Mouse (Mus musculus) hindbrain, embryonic 13.5 days (tissue): ENCODE measurements around the gene Gpx2. TPM values are rescaled to one million over a fixed set of nuclear protein-coding genes. Genes with fewer than 3 reads are reported as not detected.
"Not testable (repeated sequence)": the region's sequence is repeated elsewhere in the genome, so short reads cannot be mapped to it uniquely, and the experiment has no call there.

Source experiments
- ATAC-seq: fragments of 200-750 bp; cut with Nextera tagmentation; 2 replicates; pipeline ENCODE4 v1.8.0; 2017; ENCODE audit warnings: moderate TSS enrichment; ENCODE audit not compliant: low FRiP score
- H3K27ac ChIP-seq: fragments of 300-500 bp; sonication (generic); 2 replicates; pipeline ENCODE4 v1.5.1; 2015; ENCODE audit warnings: inconsistent platforms, mild to moderate bottlenecking, moderate library complexity
- H3K27me3 ChIP-seq: fragments of 300-500 bp; sonication (generic); 2 replicates; pipeline ENCODE4 v1.6.1; 2015; ENCODE audit warnings: mild to moderate bottlenecking, inconsistent platforms
- H3K36me3 ChIP-seq: fragments of 300-500 bp; sonication (generic); 2 replicates; pipeline ENCODE4 v1.6.1; 2015; ENCODE audit warnings: mild to moderate bottlenecking, inconsistent platforms
- H3K4me1 ChIP-seq: fragments of 300-500 bp; sonication (generic); replicated peaks from 2 replicates; pipeline ENCODE4 v1.6.1; 2015; ENCODE audit warnings: inconsistent platforms
- H3K4me2 ChIP-seq: fragments of 300-500 bp; sonication (generic); 2 replicates; pipeline ENCODE4 v1.6.1; 2015; ENCODE audit warnings: inconsistent platforms, mild to moderate bottlenecking, moderate library complexity
- H3K4me3 ChIP-seq: fragments of 300-500 bp; sonication (generic); 2 replicates; pipeline ENCODE4 v1.5.1; 2015; ENCODE audit warnings: mild to moderate bottlenecking, inconsistent platforms
- H3K9ac ChIP-seq: fragments of 300-500 bp; sonication (generic); 2 replicates; pipeline ENCODE4 v1.6.1; 2015; ENCODE audit warnings: mild to moderate bottlenecking, inconsistent platforms
- H3K9me3 ChIP-seq: fragments of 300-500 bp; sonication (generic); 2 replicates; pipeline ENCODE4 v1.6.1; 2016; ENCODE audit warnings: inconsistent platforms
- WGBS: fragments of 180-500 bp; shearing (Covaris S2); methylation state at CpG from one replicate; pipeline ENCODE4 v1.1.7; 2015; 5-methylcytosine and 5-hydroxymethylcytosine counted together
- polyA plus RNA-seq: library from polyadenylated mRNA; unstranded; fragments of >200 nt; fragmentation: Nextera tagmentation; extraction: Ambion mirVana; gene quantifications from 2 replicates; pipeline ENCODE4 v1.2.1, GENCODE M21; 2015

Gene Gpx2
- polyA plus RNA-seq, 1 experiment from 2014 or later = not detected

DNA sequence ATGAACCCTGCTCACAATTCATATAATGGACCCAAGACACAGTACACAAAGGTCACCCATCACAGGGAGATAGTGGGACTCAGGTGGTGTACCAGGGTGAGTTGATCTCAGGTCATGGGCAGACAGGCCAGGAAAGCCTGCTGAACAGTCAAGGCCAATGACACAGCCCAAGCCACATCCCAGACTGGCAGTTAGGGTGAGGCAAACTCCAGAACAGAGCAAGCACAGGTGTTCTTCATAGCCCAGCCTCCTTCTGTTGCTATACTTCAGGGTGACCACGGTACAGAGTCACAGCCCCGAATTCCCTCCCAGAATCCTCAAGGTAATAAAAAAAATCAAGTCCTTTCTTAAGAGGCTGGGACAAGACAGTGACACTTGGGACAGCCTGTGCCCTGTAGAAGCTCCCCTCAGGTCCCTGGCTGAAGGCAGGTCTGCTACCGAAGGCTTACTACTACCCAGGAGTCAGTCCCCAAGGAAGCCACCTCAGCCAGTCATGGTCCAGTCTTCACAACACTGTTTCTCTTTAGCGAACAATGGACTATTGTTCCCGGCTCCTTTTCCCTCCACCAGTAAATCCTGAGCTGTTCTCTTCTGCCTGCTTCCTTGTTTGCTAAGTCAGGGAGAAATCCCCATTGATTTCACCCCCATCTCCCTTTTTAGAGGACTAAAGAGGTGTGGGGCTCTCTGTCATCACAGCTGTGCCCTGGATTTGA is 2.8 kb upstream of the Gpx2 start:
- 64% methylated on average over 5 of the region's 5 CpGs for WGBS
- peaks cover 18% of the 10 kb centered on the region for H3K36me3 ChIP-seq
- no peak overlapping the region for H3K4me2 ChIP-seq
- ATAC-seq = no peak
- H3K9me3 ChIP-seq = no peaks in the 10 kb centered on the region
- H3K27me3 ChIP-seq = no peaks in the 10 kb centered on the region
- H3K9ac ChIP-seq = no peak overlapping the region
- no peaks in the 10 kb centered on the region for H3K4me1 ChIP-seq
- no peak overlapping the region for H3K4me3 ChIP-seq
- H3K27ac ChIP-seq = no peak overlapping the region

- Histone ChIP-seq H3K4me1 (no peaks in the 10 kb centered on the region), H3K27ac (no peak overlapping the region), H3K36me3 (peaks cover 11% of the 10 kb centered on the region; the same call in 1 of the 2 replicates), H3K4me2 (no peak overlapping the region), H3K9me3 (no peaks in the 10 kb centered on the region), H3K9ac (no peak overlapping the region), H3K4me3 (no peak overlapping the region), H3K27me3 (no peaks in the 10 kb centered on the region)
- WGBS = 93% methylated on average over 7 of the region's 7 CpGs
- no peak for ATAC-seq
Measured at GRCm38 (mm10) chr12:76796938-76797539, 1.7 kb upstream of the Gpx2 start.

GRCm38 (mm10) chr12:76792540-76792939 is 2.8 kb downstream of the Gpx2 start:
- H3K9me3 ChIP-seq, H3K4me3 ChIP-seq, H3K4me1 ChIP-seq, H3K27me3 ChIP-seq, ATAC-seq, H3K9ac ChIP-seq, H3K27ac ChIP-seq, H3K4me2 ChIP-seq, H3K36me3 ChIP-seq: not testable (repeated sequence)
- 57% methylated on average over 14 of the region's 14 CpGs for WGBS

DNA sequence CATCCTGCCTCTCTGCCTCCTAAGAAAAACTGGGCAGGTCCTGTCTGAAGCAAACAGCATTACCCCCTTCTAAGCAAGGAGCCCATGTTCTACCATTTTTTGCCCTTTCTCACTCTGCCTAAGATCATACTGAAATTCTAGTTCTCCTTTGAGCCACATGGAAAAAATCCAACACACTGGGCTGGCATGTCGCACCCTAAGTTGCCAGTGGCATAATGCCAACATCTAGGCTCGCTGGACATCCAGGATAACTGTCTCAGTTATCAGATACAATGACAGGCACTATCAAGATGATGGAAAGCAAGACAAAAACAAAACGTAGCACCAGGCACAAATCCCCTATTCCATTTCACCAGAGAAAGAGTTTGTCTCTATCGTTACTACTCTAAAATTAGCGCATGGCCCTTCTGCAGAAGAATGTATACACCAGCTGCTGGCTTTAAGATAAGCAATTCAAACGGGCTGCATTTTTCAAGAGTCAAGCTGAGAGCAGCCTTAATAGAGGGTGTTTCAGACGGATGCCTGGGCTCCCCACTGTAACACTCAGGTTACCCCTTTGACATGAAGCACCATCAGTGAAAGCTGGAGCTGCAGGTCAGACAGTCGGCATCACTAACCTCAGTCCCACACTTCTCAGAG is 4.8 kb downstream of the Gpx2 start:
- Histone ChIP-seq H3K27ac (no peak overlapping the region), H3K36me3 (no peaks in the 10 kb centered on the region), H3K9ac (no peak overlapping the region), H3K27me3 (no peaks in the 10 kb centered on the region), H3K9me3 (no peaks in the 10 kb centered on the region), H3K4me3 (no peak overlapping the region), H3K4me2 (no peak overlapping the region), H3K4me1 (no peaks in the 10 kb centered on the region)
- no peak for ATAC-seq
- 62% methylated on average over 8 of the region's 8 CpGs for WGBS

GRCm38 (mm10) chr12:76784056-76784619 is 11.2 kb downstream of the Gpx2 start:
- 70% methylated on average over 10 of the region's 10 CpGs for WGBS
- Histone ChIP-seq H3K4me1 (0 out of 2 replicates have a peak, but pooled peaks cover 9% of the 10 kb centered on the region), H3K4me2 (no peak overlapping the region), H3K36me3 (peaks cover 2% of the 10 kb centered on the region; the same call in 1 of the 2 replicates), H3K27me3 (no peaks in the 10 kb centered on the region), H3K27ac (no peak overlapping the region), H3K9ac (no peak overlapping the region), H3K9me3 (no peaks in the 10 kb centered on the region), H3K4me3 (no peak overlapping the region)
- no peak for ATAC-seq

DNA sequence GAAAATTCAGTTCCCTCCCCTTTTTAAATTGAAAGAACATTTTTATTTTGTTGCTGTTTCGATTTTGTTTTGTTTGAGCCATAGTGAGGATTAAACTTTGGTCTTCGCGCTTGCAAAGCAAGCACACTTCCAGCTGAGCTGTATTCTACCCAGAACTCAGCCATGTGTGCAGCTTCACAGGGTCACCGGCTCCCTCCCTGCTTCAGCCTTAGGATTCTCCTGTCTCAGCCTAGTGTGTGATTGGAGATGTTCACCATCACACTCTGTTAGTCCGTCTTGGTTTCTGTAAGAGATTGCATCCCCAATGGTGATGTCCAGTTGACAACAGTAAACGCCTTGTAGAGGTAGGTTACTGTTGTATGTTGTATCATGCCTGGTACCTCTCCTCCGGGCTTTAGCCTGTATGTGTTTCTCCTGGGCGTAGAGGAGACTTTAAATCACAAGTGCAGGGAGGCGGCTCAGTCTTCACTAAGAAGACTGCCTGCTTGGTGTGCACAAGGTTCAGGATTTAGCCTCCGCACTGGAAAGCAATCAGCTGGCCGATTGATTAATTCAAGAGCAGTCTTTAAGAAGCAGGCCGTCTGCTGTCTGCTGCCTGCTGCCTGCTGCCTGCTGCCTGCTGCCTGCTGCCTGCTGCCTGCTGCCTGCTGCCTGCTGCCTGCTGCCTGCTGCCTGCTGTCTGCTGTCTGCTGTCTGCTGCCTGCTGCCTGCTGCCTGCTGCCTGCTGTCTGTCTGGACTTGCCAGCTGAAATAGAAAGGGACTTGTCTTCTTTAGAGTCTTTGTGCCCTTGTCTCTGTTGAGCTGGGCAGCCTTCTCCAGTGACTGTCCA is 14.5 kb downstream of the Gpx2 start:
- H3K4me2 ChIP-seq = no peak overlapping the region
- H3K27ac ChIP-seq = 0 out of 2 replicates have a peak overlapping the region, but pooled peaks have one; percentile 14
- H3K9me3 ChIP-seq = no peaks in the 10 kb centered on the region
- WGBS = 65% methylated on average over 12 of the region's 12 CpGs
- H3K27me3 ChIP-seq = no peaks in the 10 kb centered on the region
- H3K36me3 ChIP-seq = peaks cover 10% of the 10 kb centered on the region
- H3K4me3 ChIP-seq = no peak overlapping the region
- no peak for ATAC-seq
- 0 out of 2 replicates have a peak, but pooled peaks cover 9% of the 10 kb centered on the region for H3K4me1 ChIP-seq
- H3K9ac ChIP-seq = no peak overlapping the region

DNA sequence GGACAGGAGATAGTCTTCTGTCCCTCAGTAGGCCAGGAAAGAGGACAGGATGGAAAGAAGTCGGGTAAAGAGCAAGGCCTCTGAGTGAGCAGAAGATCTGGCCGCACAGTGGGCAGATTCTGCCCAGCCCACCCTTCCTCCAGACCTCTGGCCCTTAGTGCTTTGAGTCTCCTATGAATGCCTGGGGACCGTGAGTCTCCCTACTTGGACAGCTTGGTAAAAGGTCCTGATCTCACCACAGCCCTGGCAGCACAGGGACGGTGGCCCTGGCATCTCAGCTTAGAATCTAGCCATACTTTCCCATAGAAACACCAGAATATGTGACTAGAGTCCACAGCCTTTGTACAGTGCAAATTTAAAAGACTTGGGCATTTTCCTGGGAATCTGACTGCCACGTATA is 15.4 kb downstream of the Gpx2 start:
- Histone ChIP-seq H3K36me3 (peaks cover 10% of the 10 kb centered on the region), H3K9ac (no peak overlapping the region), H3K9me3 (no peaks in the 10 kb centered on the region), H3K4me3 (no peak overlapping the region), H3K27me3 (no peaks in the 10 kb centered on the region), H3K4me1 (0 out of 2 replicates have a peak, but pooled peaks cover 9% of the 10 kb centered on the region), H3K27ac (no peak overlapping the region), H3K4me2 (no peak overlapping the region)
- WGBS = 77% methylated on average over 5 of the region's 5 CpGs
- ATAC-seq = no peak

DNA sequence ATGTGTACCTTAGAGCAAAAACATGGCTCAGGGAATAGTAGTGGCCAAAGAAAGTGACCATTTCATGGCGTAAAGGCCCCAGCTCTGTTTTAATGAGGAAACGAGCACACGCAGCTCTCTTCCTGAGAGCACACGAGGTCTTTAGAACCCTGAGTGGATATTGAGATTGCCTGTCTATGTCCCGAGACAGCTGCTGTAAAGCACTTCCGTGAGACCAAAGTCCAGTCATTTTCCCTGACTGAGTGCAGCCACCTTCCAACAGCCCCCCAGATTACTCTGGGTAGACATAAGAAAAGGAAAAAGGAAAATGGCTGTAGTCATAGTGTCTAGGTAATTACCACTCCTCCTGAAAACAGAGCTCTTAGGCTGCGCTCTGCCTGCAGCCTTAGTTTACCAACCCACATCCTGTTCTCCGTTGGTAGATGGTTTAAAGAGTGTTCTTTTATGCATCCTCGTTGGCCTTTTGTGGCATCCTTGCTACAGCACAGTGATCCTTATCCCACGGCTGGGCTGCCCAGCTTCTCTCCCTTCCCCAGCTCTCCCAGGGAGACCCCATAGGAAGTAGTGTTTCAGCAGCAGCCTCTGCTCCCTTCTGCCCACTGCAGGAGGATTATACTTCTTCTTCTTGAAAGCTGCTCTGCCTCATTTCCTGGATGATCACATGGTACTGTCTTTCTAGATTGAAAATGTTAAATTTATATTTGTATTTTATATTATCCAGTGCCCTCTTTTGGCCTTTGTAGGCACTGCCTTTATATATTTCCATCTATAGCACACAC is 16.9 kb downstream of the Gpx2 start:
- 87% methylated on average over 10 of the region's 10 CpGs for WGBS

DNA sequence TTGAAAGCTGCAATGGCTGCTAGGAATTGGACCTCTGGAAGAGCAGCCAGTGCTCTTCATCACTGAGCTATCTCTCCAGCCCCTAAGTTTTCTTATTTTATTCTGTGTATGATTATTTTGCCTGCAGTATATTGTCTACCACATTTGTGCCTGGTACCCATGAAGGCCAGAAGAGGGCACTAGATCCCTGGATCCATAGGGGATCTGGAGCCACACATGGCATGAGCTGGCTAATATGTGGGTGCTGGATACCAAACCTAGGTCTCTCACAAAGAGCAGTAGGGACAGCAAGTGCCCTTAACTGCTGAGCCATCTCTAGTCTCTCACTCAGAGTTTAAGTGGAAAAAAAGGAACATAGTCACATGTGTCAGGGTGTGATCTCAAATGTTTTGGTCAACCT is 17.5 kb downstream of the Gpx2 start:
- Histone ChIP-seq H3K27ac (no peak overlapping the region), H3K36me3 (peaks cover 10% of the 10 kb centered on the region), H3K4me2 (no peak overlapping the region), H3K9me3 (no peaks in the 10 kb centered on the region), H3K27me3 (no peaks in the 10 kb centered on the region), H3K4me3 (no peak overlapping the region), H3K9ac (no peak overlapping the region), H3K4me1 (0 out of 2 replicates have a peak, but pooled peaks cover 9% of the 10 kb centered on the region)
- no peak for ATAC-seq

More for the DNA sequence above, 16.9 kb downstream of the Gpx2 start:
- Histone ChIP-seq H3K27ac (no peak overlapping the region), H3K27me3 (no peaks in the 10 kb centered on the region), H3K36me3 (peaks cover 10% of the 10 kb centered on the region), H3K9ac (no peak overlapping the region), H3K9me3 (no peaks in the 10 kb centered on the region), H3K4me3 (no peak overlapping the region), H3K4me2 (no peak overlapping the region), H3K4me1 (0 out of 2 replicates have a peak, but pooled peaks cover 9% of the 10 kb centered on the region)
- ATAC-seq = no peak

- WGBS = 93% methylated on average over 5 of the region's 5 CpGs
- Histone ChIP-seq H3K9me3 (no peaks in the 10 kb centered on the region), H3K9ac (no peak overlapping the region), H3K27ac (no peak overlapping the region), H3K27me3 (no peaks in the 10 kb centered on the region), H3K4me3 (no peak overlapping the region), H3K4me1 (0 out of 2 replicates have a peak, but pooled peaks cover 5% of the 10 kb centered on the region), H3K4me2 (no peak overlapping the region), H3K36me3 (peaks cover 10% of the 10 kb centered on the region)
- ATAC-seq = no peak
Measured at GRCm38 (mm10) chr12:76776898-76777297, 18.5 kb downstream of the Gpx2 start.

- no peak overlapping the region for H3K27ac ChIP-seq
- no peak for ATAC-seq
- no peaks in the 10 kb centered on the region for H3K27me3 ChIP-seq
- no peak overlapping the region for H3K4me3 ChIP-seq
- no peak overlapping the region for H3K4me2 ChIP-seq
- H3K9ac ChIP-seq = no peak overlapping the region
- H3K9me3 ChIP-seq = no peaks in the 10 kb centered on the region
- H3K4me1 ChIP-seq = no peaks in the 10 kb centered on the region
- H3K36me3 ChIP-seq = peaks cover 10% of the 10 kb centered on the region
- WGBS = 69% methylated on average over 4 of the region's 4 CpGs
Measured at GRCm38 (mm10) chr12:76775132-76775531, 20.2 kb downstream of the Gpx2 start.
